Mouse (Mus musculus) stomach, embryonic 14.5 days (tissue): ENCODE data around the gene A530084C06Rik. TPM values are rescaled to one million over a fixed set of nuclear protein-coding genes. Genes with fewer than 3 reads are reported as not detected.

Experiments
- ATAC-seq: fragments of 200-750 bp; cut with Nextera tagmentation; 2 replicates; pipeline ENCODE4 v1.8.0; 2017; ENCODE audit warnings: low read depth, moderate TSS enrichment; ENCODE audit not compliant: insufficient number of reproducible peaks, insufficient read depth, low FRiP score
- H3K27ac ChIP-seq: fragments of 300-500 bp; sonication (generic); 2 replicates; pipeline ENCODE4 v1.5.1; 2014; ENCODE audit warnings: mild to moderate bottlenecking, low read length, moderate library complexity, mixed read lengths
- H3K27me3 ChIP-seq: fragments of 300-500 bp; sonication (generic); 2 replicates; pipeline ENCODE4 v1.6.1; 2014; ENCODE audit warnings: low read length, control low read depth, mixed read lengths; ENCODE audit not compliant: control insufficient read depth, insufficient read depth
- H3K36me3 ChIP-seq: fragments of 300-500 bp; sonication (generic); 2 replicates; pipeline ENCODE4 v1.6.1; 2014; ENCODE audit warnings: mild to moderate bottlenecking, control low read depth, low read length, moderate library complexity, mixed read lengths; ENCODE audit not compliant: control insufficient read depth, insufficient read depth
- H3K4me1 ChIP-seq: fragments of 300-500 bp; sonication (generic); 2 replicates; pipeline ENCODE4 v1.6.1; 2014; ENCODE audit warnings: low read length, control low read depth, mixed read lengths; ENCODE audit not compliant: control insufficient read depth, insufficient read depth
- H3K4me2 ChIP-seq: fragments of 300-500 bp; sonication (generic); replicated peaks from 2 replicates; pipeline ENCODE4 v1.6.1; 2014; ENCODE audit warnings: low read depth, low read length, control low read depth
- H3K4me3 ChIP-seq: fragments of 300-500 bp; sonication (generic); 2 replicates; pipeline ENCODE4 v1.5.1; 2014; ENCODE audit warnings: low read depth, low read length, control low read depth
- H3K9ac ChIP-seq: fragments of 300-500 bp; sonication (generic); replicated peaks from 2 replicates; pipeline ENCODE4 v1.6.1; 2014; ENCODE audit warnings: low read depth, mild to moderate bottlenecking, control low read depth, low read length, moderate library complexity, mixed read lengths
- H3K9me3 ChIP-seq: fragments of 300-500 bp; sonication (generic); 2 replicates; pipeline ENCODE4 v1.6.1; 2016; ENCODE audit warnings: low read depth, low read length, control low read depth; ENCODE audit not compliant: control insufficient read depth
- WGBS: fragments of 180-500 bp; shearing (Covaris S2); extraction: QIAGEN DNeasy Blood & Tissue Kit; methylation state at CpG from one replicate; pipeline ENCODE4 v1.1.7; 2014; 5-methylcytosine and 5-hydroxymethylcytosine counted together
- polyA plus RNA-seq: library from polyadenylated mRNA; unstranded; fragments of >200 nt; fragmentation: Nextera tagmentation; extraction: Ambion mirVana; gene quantifications from 2 replicates; pipeline ENCODE4 v1.2.1, GENCODE M21; 2014

A530084C06Rik gene
- polyA plus RNA-seq, 1 experiment from 2014 or later = not detected

GRCm38 (mm10) chr13:31531186-31531585 lies 27.9 kb downstream of the A530084C06Rik start:
- no peak for ATAC-seq
- 62% methylated on average over 5 of the region's 5 CpGs for WGBS
- peak overlapping the region; percentile 10; the same call in 1 of the 2 replicates for H3K27ac ChIP-seq

GRCm38 (mm10) chr13:31524976-31525375 lies 34.2 kb downstream of the A530084C06Rik start:
- Histone ChIP-seq H3K4me2 (no peak overlapping the region), H3K9me3 (no peaks in the 10 kb centered on the region), H3K9ac (no peak overlapping the region), H3K4me3 (no peak overlapping the region), H3K36me3 (no peaks in the 10 kb centered on the region), H3K27ac (no peak overlapping the region), H3K27me3 (no peaks in the 10 kb centered on the region), H3K4me1 (no peaks in the 10 kb centered on the region)
- ATAC-seq = no peak
- 87% methylated on average over 4 of the region's 4 CpGs for WGBS

More at GRCm38 (mm10) chr13:31531186-31531585, 27.9 kb downstream of the A530084C06Rik start:
- Histone ChIP-seq H3K9ac (no peak overlapping the region), H3K9me3 (no peaks in the 10 kb centered on the region), H3K27me3 (no peaks in the 10 kb centered on the region), H3K36me3 (no peaks in the 10 kb centered on the region), H3K4me2 (no peak overlapping the region), H3K4me3 (no peak overlapping the region), H3K4me1 (no peaks in the 10 kb centered on the region)

DNA sequence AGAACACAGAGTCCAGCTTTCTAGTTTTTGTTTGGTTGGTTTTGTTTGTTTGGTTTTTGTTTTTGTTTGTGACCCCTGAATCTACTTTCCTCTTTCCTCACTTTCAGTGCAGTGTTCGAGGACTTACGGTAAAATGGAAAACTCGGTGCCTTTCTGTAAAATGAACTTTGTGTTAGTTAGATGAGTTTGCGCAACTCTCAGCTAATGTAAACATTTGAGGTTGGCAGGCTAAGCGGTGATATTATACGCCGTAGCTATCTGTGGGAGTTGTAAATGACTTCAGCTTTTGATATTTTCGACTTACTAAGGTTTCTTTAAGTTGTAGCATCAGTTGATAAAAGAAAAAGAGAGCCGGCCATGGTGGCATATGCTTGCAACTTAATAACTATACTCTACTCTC lies 40.2 kb downstream of the A530084C06Rik start:
- H3K36me3 ChIP-seq = no peaks in the 10 kb centered on the region
- 63% methylated on average over 9 of the region's 9 CpGs for WGBS
- no peak overlapping the region for H3K4me2 ChIP-seq
- no peak for ATAC-seq
- no peaks in the 10 kb centered on the region for H3K9me3 ChIP-seq
- H3K4me3 ChIP-seq = no peak overlapping the region
- no peak overlapping the region for H3K27ac ChIP-seq
- H3K27me3 ChIP-seq = no peaks in the 10 kb centered on the region
- H3K9ac ChIP-seq = no peak overlapping the region
- no peaks in the 10 kb centered on the region for H3K4me1 ChIP-seq

- no peak for ATAC-seq
- no peaks in the 10 kb centered on the region for H3K4me1 ChIP-seq
- H3K4me3 ChIP-seq = no peak overlapping the region
- H3K9me3 ChIP-seq = no peaks in the 10 kb centered on the region
- no peaks in the 10 kb centered on the region for H3K27me3 ChIP-seq
- H3K9ac ChIP-seq = no peak overlapping the region
- H3K36me3 ChIP-seq = no peaks in the 10 kb centered on the region
- H3K27ac ChIP-seq = no peak overlapping the region
- no peak overlapping the region for H3K4me2 ChIP-seq
- WGBS = 52% methylated on average over 10 of the region's 10 CpGs
Observed at GRCm38 (mm10) chr13:31518411-31518886, 40.7 kb downstream of the A530084C06Rik start.

GRCm38 (mm10) chr13:31515261-31515660 lies 43.9 kb downstream of the A530084C06Rik start:
- ATAC-seq = peak; percentile 58; the same call in 1 of the 2 replicates
- no peak overlapping the region for H3K9ac ChIP-seq
- 73% methylated on average over 7 of the region's 7 CpGs for WGBS
- no peaks in the 10 kb centered on the region for H3K27me3 ChIP-seq
- no peaks in the 10 kb centered on the region for H3K4me1 ChIP-seq
- no peaks in the 10 kb centered on the region for H3K36me3 ChIP-seq
- H3K9me3 ChIP-seq = no peaks in the 10 kb centered on the region
- H3K27ac ChIP-seq = no peak overlapping the region
- no peak overlapping the region for H3K4me3 ChIP-seq
- no peak overlapping the region for H3K4me2 ChIP-seq

DNA sequence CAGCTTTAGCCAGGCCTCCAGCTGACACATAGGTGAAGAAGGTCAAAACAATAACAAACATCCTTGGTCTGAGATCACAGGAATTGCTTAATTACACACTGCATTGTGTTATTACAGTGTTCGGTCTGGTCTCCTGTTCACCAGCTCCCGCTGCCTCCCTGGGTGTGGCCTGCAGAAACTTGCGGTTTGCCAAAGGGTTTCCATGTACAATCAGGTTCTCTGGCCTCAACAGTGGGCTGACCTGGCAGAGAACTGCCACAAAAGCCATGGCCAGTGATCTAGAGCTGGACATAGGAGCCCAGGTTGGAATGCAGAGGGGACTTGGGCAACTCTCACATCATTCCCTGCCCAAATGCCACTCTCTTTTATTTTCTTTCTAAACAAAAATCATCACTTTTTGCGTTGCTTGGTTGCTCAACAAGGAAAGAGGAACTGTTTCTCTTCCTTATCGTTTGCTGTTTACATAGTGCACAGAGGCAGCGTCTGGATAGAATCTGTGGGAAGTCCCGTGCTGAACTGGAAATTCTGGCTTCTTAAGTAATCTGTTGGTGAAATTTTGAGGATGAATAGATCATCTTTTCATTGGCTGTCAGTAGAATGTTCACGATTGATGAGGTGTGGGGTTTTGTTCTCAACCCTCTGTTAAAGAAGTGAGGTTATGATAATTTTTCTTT lies 52.5 kb downstream of the A530084C06Rik start:
- Histone ChIP-seq H3K4me2 (no peak overlapping the region), H3K27ac (peak overlapping the region; percentile 58; the same call in 1 of the 2 replicates), H3K4me3 (no peak overlapping the region), H3K36me3 (no peaks in the 10 kb centered on the region), H3K9ac (no peak overlapping the region), H3K9me3 (no peaks in the 10 kb centered on the region), H3K27me3 (no peaks in the 10 kb centered on the region), H3K4me1 (no peaks in the 10 kb centered on the region)
- WGBS = 49% methylated on average over 8 of the region's 8 CpGs
- 0 out of 2 replicates have a peak, but pooled peaks have one; percentile 74 for ATAC-seq

Other genes with a start within 250 kb of the A530084C06Rik start
- 16.7 and 20.9 TPM in 2 replicates for gene Foxq1, start 3.2 kb downstream of the A530084C06Rik start, polyA plus RNA-seq
- gene Foxf2, start 66.5 kb upstream of the A530084C06Rik start, polyA plus RNA-seq = 21.3 and 21.9 TPM in 2 replicates
- 0.33 and 0.55 TPM in 2 replicates for gene Foxc1, start 247.3 kb upstream of the A530084C06Rik start, polyA plus RNA-seq